Mouse (Mus musculus): ENCODE measurements around the gene Sema7a.

GRCm38 (mm10) chr9:57985304-57985703, 45.4 kb downstream of the Sema7a start:
- TF ChIP-seq MAFK (IDR thresholded peaks at IDR 0.05; ENCODE audit: borderline replicate concordance, low read depth, low read length), result no peak
- TF ChIP-seq USF1 (IDR thresholded peaks at IDR 0.05; ENCODE audit: low read depth, low read length), result no peak
- TF ChIP-seq MYC (IDR thresholded peaks at IDR 0.05; ENCODE audit: low read depth, low read length), result no peak
- TF ChIP-seq CTCF (IDR thresholded peaks at IDR 0.05 in 2 of 3, conservative IDR thresholded peaks at IDR 0.05 in 1 of 3; ENCODE audit: control insufficient read depth in 1 of 3, insufficient read depth in 1 of 3, low read depth in 2 of 3, low read length in 3 of 3, poor library complexity in 1 of 3, severe bottlenecking in 1 of 3), result no peak
- TF ChIP-seq POLR2A (IDR thresholded peaks at IDR 0.05; ENCODE audit: control insufficient read depth in 1 of 2, insufficient read depth in 1 of 2, low read depth in 1 of 2, low read length in 2 of 2, poor library complexity in 1 of 2), result no peak
- no peak for TF ChIP-seq NRF1 (IDR thresholded peaks at IDR 0.05; ENCODE audit: insufficient read depth, low read depth, low read length, poor library complexity, severe bottlenecking)
- TF ChIP-seq GATA1 (IDR thresholded peaks at IDR 0.05; ENCODE audit: low read depth, low read length), result no peak

Data from MEL (cell line).